Mouse (Mus musculus): ENCODE measurements around the gene Zfp451. TPM values are rescaled to one million over a fixed set of nuclear protein-coding genes. Genes with fewer than 3 reads are reported as not detected.

Gene Zfp451
- 34.8 and 38.2 TPM in 2 replicates for polyA plus RNA-seq (2012; rRNA removed)

DNA sequence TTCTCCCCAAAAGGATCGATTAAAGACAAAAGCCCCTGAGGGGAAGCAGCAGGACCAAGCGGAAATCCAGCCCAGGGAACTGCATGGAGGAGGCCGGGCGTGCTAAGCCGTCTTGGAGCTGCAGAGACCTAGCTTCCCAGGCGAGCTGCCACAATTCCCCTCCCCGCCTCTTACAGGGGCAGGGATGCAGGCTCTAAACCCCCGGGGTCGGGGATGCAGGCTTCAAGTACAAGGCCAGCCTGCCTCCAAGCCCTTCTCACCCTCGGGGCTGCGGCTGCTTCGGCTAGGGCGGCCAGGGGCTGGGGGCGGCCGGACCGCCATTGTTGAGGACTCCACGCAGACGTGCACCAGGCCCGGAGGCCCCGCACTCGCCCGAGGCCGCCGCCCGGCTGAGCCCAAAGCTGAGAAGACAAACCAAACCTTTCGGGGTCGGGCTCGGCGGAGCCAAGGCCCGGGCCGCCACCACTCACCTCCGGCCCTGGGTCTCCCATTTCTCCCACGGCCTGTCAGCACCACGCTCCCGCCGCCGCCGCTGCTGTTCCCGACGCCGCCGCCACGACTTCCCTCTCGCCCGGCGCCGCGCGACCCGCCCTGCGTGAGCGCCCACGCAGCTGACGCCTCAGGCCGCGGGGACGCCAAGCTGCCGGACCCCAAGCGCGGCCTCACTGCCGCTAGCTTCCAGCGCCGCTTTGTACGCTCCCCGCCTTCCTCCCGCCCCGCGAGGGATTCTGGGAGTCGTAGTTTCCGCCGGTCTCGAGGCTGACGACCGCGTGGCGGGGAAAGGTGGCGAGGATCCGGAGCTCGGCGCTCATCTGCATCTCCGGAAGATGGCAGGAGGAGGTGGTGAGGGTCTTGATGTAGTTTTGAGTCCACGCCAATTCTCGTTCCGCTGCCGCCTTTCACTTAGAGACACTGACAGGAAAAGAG lies at the start of gene Zfp451:
Zfp451 (minus strand) TSS at position 728 of the 927 bp plus-strand sequence.

DNA sequence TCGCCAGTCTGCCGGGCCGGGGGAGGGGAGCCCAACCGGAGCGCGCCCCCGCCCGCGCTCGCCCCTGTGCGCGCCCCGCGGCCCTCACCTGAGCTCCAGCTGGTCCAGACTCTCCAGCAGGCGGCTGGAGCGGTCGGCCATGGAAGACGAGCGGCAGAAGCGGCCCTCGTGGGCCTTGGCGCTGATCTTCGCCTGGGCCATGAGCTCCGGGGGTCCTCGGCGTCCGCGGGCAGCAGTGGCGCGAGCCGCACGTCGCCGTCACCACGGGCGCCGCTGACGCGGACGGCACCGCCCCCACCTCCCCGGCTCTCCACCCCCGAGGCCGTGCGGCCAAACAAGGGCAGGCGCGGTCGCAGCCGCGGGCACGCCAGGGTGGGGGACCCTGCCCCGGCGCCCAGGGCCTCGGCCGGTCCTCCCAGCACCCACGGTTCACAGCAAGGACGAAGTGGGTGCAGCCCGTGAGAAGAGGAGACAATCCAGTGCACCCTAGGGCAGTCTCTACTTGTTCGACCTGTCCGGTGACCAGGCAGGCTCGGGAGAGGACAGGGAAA lies 56.8 kb downstream of the Zfp451 start, which contains the start of gene Bag2:
Bag2 (minus strand) TSS at position 305 of the 551 bp plus-strand sequence.

DNA sequence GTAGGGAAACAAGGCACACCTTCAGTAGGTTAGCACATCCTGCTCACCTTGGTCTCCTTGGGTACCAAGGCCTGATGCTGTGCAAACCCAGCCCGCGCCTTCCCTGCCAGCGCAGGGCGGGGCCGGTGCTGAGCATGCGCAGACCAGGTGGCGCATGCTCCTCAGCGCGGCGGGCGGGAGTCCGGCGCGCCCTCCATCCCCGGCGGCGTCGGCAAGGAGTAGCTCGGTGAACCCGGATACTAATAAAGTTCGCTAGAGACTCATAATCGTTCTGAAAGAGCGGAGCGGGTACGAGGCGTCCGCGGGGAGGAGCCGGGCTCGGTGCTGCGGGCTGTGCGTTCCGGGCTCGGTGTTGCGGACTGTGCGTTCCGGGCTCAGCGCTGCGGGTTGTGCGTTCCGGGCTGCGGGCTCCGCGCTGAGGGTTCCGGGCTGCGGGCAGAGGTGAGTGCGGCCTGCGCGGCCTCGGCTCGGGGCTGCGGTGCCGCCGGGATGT lies 94.6 kb downstream of the Zfp451 start, which contains the start of gene Rab23:
Rab23 (plus strand) TSS at position 155 of the 493 bp plus-strand sequence.

Other genes starting within 250 kb of the Zfp451 start
- gene Prim2, start 144.8 kb downstream of the Zfp451 start, polyA plus RNA-seq (2012; rRNA removed), result 25.5 and 28.2 TPM in 2 replicates
- 21.9 and 22.3 TPM in 2 replicates for gene Rab23, start 94.7 kb downstream of the Zfp451 start, polyA plus RNA-seq (2012; rRNA removed)
- 16.8 and 18.9 TPM in 2 replicates for gene Bag2, start 56.8 kb downstream of the Zfp451 start, polyA plus RNA-seq (2012; rRNA removed)
- gene Bend6, start 93.2 kb upstream of the Zfp451 start, polyA plus RNA-seq (2012; rRNA removed), result 16.6 and 21.3 TPM in 2 replicates
- gene Dst, start 93.6 kb upstream of the Zfp451 start, polyA plus RNA-seq (2012; rRNA removed), result 70.7 and 85.1 TPM in 2 replicates

Measured in central nervous system, embryonic 14 days (tissue).